Mouse (Mus musculus) myocyte (in vitro differentiated cells): ENCODE measurements around the gene Dytn.

Experiments
- CEBPB ChIP-seq: IDR thresholded peaks from 2 replicates; pipeline ENCODE4 v1.6.1; 2011; ENCODE audit warnings: mild to moderate bottlenecking, moderate library complexity; ENCODE audit not compliant: poor library complexity, insufficient read depth, severe bottlenecking
- MAX ChIP-seq: IDR thresholded peaks from one replicate; pipeline ENCODE4 v1.6.1; 2011; ENCODE audit warnings: low read depth, mild to moderate bottlenecking, control low read depth
- MYOD1 ChIP-seq, 3 experiments: IDR thresholded peaks; one replicate each; pipeline ENCODE4 v1.6.1; 2011; ENCODE audit warnings: control low read depth in 2 of 3, low read depth in 2 of 3, mild to moderate bottlenecking in 2 of 3, moderate library complexity in 1 of 3; ENCODE audit not compliant: insufficient read length in 2 of 3, control insufficient read depth in 1 of 3
- POLR2A ChIP-seq: IDR thresholded peaks from one replicate; pipeline ENCODE4 v1.6.1; 2011; ENCODE audit warnings: low read depth, mild to moderate bottlenecking, control low read depth, moderate library complexity; ENCODE audit not compliant: insufficient read length
- POLR2AphosphoS2 ChIP-seq: IDR thresholded peaks from one replicate; pipeline ENCODE4 v1.6.1; 2011; ENCODE audit warnings: low read depth, control low read depth; ENCODE audit not compliant: insufficient read length
- TCF12 ChIP-seq: IDR thresholded peaks from one replicate; pipeline ENCODE4 v1.6.1; 2011; ENCODE audit warnings: mild to moderate bottlenecking, control low read depth; ENCODE audit not compliant: poor library complexity, insufficient read depth, severe bottlenecking
- USF1 ChIP-seq: IDR thresholded peaks from one replicate; pipeline ENCODE4 v1.6.1; 2011; ENCODE audit warnings: low read depth, mild to moderate bottlenecking, control low read depth, moderate library complexity

DNA sequence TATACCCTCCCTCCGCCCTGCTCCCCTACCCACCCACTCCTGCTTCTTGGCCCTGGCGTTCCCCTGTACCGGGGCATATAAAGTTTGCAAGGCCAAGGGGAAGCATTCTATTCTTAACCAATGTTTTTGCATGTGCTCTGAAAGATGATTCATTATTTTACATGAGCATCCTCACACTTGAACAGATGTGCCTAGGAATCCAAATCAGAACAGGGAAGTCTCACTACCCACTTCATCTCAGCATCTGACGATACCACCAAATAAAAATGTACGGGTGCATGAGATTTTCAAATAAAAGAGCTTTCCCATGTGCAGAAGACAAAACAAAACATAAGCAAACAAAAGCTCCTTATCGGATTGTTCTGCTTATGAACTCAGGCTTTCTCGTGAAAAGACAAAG, 33.4 kb upstream of the Dytn start:
- no peak for TF ChIP-seq POLR2A
- no peak for TF ChIP-seq CEBPB
- no peak for TF ChIP-seq MAX
- TF ChIP-seq POLR2AphosphoS2: no peak
- no peak for TF ChIP-seq MYOD1 (IDR thresholded peaks at IDR 0.05; ENCODE audit: control insufficient read depth in 1 of 3, insufficient read length in 2 of 3, low read depth in 2 of 3)
- TF ChIP-seq USF1: no peak
- no peak for TF ChIP-seq TCF12
